Mouse (Mus musculus) liver, embryonic 14.5 days (tissue): ENCODE data around the gene Arl15.

Source experiments
- CTCF ChIP-seq: IDR thresholded peaks from 2 replicates; pipeline ENCODE4 v1.5.1; 2016; ENCODE audit warnings: antibody characterized with exemption, low read depth, control low read depth
- EP300 ChIP-seq: IDR thresholded peaks from 2 replicates; pipeline ENCODE4 v1.6.1; 2016; ENCODE audit warnings: antibody characterized with exemption, low read depth

GRCm38 (mm10) chr13:113797378-113797777, 3.1 kb downstream of the Arl15 start:
- TF ChIP-seq CTCF = no peak
- TF ChIP-seq EP300 = no peak
